Comparison of ENCODE assay signal across 10 mouse cellular contexts in genomic region chr10:93454652-93455014, GRCm38 (mm10). TPM values are rescaled to one million over a fixed set of nuclear protein-coding genes. Genes with fewer than 3 reads are reported as not detected.
A peak's percentile ranks its signal among the peaks of the same experiment; 100 is the strongest.
DNase-seq lines count a peak whose midpoint lies in the region; ATAC-seq and TF ChIP-seq lines count a peak whose summit lies in the region.
"Had no signal": no experiment of that assay in that cellular context is flagged by ENCODE, and none has a peak within 500 bp of the region (broad histone marks: within the 10 kb centered on the region; RNA-seq: fewer than 3 reads in every experiment).

No protein-coding gene starts in this region.

- H3K27ac ChIP-seq in lung, postnatal 0 days (ENCODE audit: low read length), result no peak overlapping the region
- no peak overlapping the region for H3K27ac ChIP-seq in limb, embryonic 15.5 days
- H3K27ac ChIP-seq in stomach, embryonic 16.5 days (ENCODE audit: low read length), result no peak overlapping the region

- 13% methylated on average over 7 of the region's 7 CpGs for WGBS in lung, postnatal 0 days
- WGBS in limb, embryonic 15.5 days, result 50% methylated on average over 7 of the region's 7 CpGs
- WGBS in stomach, embryonic 16.5 days, result 22% methylated on average over 7 of the region's 7 CpGs

- no peaks in the 10 kb centered on the region for H3K36me3 ChIP-seq in lung, postnatal 0 days (ENCODE audit: insufficient read depth, low read length)
- H3K36me3 ChIP-seq in limb, embryonic 15.5 days, result no peaks in the 10 kb centered on the region
- H3K36me3 ChIP-seq in stomach, embryonic 16.5 days (ENCODE audit: control insufficient read depth, insufficient read depth, low read length), result no peaks in the 10 kb centered on the region

- H3K9ac ChIP-seq in lung, postnatal 0 days (replicated peaks; ENCODE audit: low read depth), result peak overlapping the region; percentile 56
- no peak overlapping the region for H3K9ac ChIP-seq in limb, embryonic 15.5 days
- H3K9ac ChIP-seq in stomach, embryonic 16.5 days (ENCODE audit: low read length), result no peak overlapping the region

- H3K9me3 ChIP-seq in lung, postnatal 0 days (ENCODE audit: low read length), result no peaks in the 10 kb centered on the region
- no peaks in the 10 kb centered on the region for H3K9me3 ChIP-seq in limb, embryonic 15.5 days
- no peaks in the 10 kb centered on the region for H3K9me3 ChIP-seq in stomach, embryonic 16.5 days (replicated peaks; ENCODE audit: control insufficient read depth, low read length)

- TF ChIP-seq EP300 in lung, postnatal 0 days (IDR thresholded peaks at IDR 0.05), result no peak

- no peak for ATAC-seq in lung, postnatal 0 days
- ATAC-seq in limb, embryonic 15.5 days (ENCODE audit: insufficient number of reproducible peaks, low FRiP score, low TSS enrichment, low read depth), result no peak
- no peak for ATAC-seq in stomach, embryonic 16.5 days (ENCODE audit: insufficient read depth, low FRiP score)

- no peak for TF ChIP-seq CTCF in lung, postnatal 0 days (IDR thresholded peaks at IDR 0.05)

- H3K4me1 ChIP-seq in lung, postnatal 0 days (ENCODE audit: insufficient read depth, low read depth, low read length), result no peaks in the 10 kb centered on the region
- peaks cover 16% of the 10 kb centered on the region for H3K4me1 ChIP-seq in limb, embryonic 15.5 days
- peaks cover 10% of the 10 kb centered on the region for H3K4me1 ChIP-seq in stomach, embryonic 16.5 days (ENCODE audit: control insufficient read depth, insufficient read depth, low read length)

- peak; percentile 3 for DNase-seq in embryo, embryonic 9.5 days (ENCODE audit: extremely low spot score)
- no peak for DNase-seq in embryo, embryonic 10.5 days (ENCODE audit: low spot score)
- DNase-seq in lung, postnatal 0 days (ENCODE audit: low spot score), result no peak
- no peak for DNase-seq in lung, postnatal 25 days (ENCODE audit: low spot score)
- no peak for DNase-seq in left cerebral cortex, postnatal 10 days (ENCODE audit: extremely low spot score in 1 of 2, low spot score in 2 of 2)
- no peak for DNase-seq in cerebellum, postnatal 10 days
- DNase-seq: adrenal gland, postnatal 36 days; kidney, postnatal 4 days had no signal

- H3K27me3 ChIP-seq in lung, postnatal 0 days (replicated peaks; ENCODE audit: insufficient read depth, low read length), result no peaks in the 10 kb centered on the region
- H3K27me3 ChIP-seq in limb, embryonic 15.5 days, result no peaks in the 10 kb centered on the region
- H3K27me3 ChIP-seq in stomach, embryonic 16.5 days (ENCODE audit: control insufficient read depth, insufficient read depth, low read length), result no peaks in the 10 kb centered on the region

- H3K4me3 ChIP-seq in lung, postnatal 0 days (ENCODE audit: low read depth, low read length), result peak overlapping the region; percentile 74
- H3K4me3 ChIP-seq in limb, embryonic 15.5 days, result peak overlapping the region; percentile 82
- H3K4me3 ChIP-seq in stomach, embryonic 16.5 days (replicated peaks; ENCODE audit: low read length), result peak overlapping the region; percentile 83

- peak overlapping the region; percentile 91 for H3K4me2 ChIP-seq in lung, postnatal 0 days (replicated peaks; ENCODE audit: low read depth, low read length)
- peak overlapping the region; percentile 59 for H3K4me2 ChIP-seq in limb, embryonic 15.5 days
- H3K4me2 ChIP-seq in stomach, embryonic 16.5 days (ENCODE audit: low read depth, low read length), result peak overlapping the region; percentile 96

- intact Hi-C loops in left cerebral cortex, postnatal 10 days (cut with DNase I), result loop anchor here (10.0 kb wide), 1 partner anchor 290 kb away; the partner anchor contains the start of gene Cdk17

RNA-seq across cellular contexts. Expression of gene Lta4h, which starts 1.4 kb away (rescaled TPM):
- 88.6 and 95.6 TPM in 2 replicates for polyA plus RNA-seq in lung, postnatal 0 days (2015; fragmentation: Nextera tagmentation; extraction: Ambion mirVana)
- 191 and 198 TPM in 2 replicates for polyA plus RNA-seq in limb, embryonic 15.5 days (2015; fragmentation: Nextera tagmentation; extraction: Ambion mirVana)
- polyA plus RNA-seq in stomach, embryonic 16.5 days (2015; fragmentation: Nextera tagmentation; extraction: Ambion mirVana), result 219 and 220 TPM in 2 replicates
- total RNA-seq in left cerebral cortex, postnatal 10 days (2021), result 10 to 100 TPM; 76.5 to 77.9 TPM

RNA-seq across cellular contexts. Expression of gene Hal, which starts 33.9 kb away (rescaled TPM):
- polyA plus RNA-seq in lung, postnatal 0 days (2015; fragmentation: Nextera tagmentation; extraction: Ambion mirVana), result 0.27 TPM in 1 of 2 replicates, not detected in the other
- 2.0 and 3.9 TPM in 2 replicates for polyA plus RNA-seq in limb, embryonic 15.5 days (2015; fragmentation: Nextera tagmentation; extraction: Ambion mirVana)
- polyA plus RNA-seq in stomach, embryonic 16.5 days (2015; fragmentation: Nextera tagmentation; extraction: Ambion mirVana), result 3.0 and 3.7 TPM in 2 replicates
- total RNA-seq in left cerebral cortex, postnatal 10 days (2021), result under 1 TPM in 1 of 2 experiments, not detected in 1; 0.28 TPM
